Mouse (Mus musculus): ENCODE measurements around the gene Ufsp1.

GRCm38 (mm10) chr5:137295296-137295695 is 867 bp downstream of the Ufsp1 start:
- TF ChIP-seq CTCF (IDR thresholded peaks at IDR 0.05; ENCODE audit: low read depth, low read length) (no peak), POLR2A (IDR thresholded peaks at IDR 0.05; ENCODE audit: borderline replicate concordance, low read depth, low read length) (no peak)

Data from bone marrow macrophage, adult 2 months (primary cell).